Mouse (Mus musculus): ENCODE measurements at regions not wholly inside any gene's neighbourhood (a gene's known extent, or its start where the extent isn't known, plus 50 kb on each side); places are given as distances from the start of the nearest gene placed in this dataset.
"Not testable (repeated sequence)": the region's sequence is repeated elsewhere in the genome, so short reads cannot be mapped to it uniquely, and the experiment has no call there.

DNA sequence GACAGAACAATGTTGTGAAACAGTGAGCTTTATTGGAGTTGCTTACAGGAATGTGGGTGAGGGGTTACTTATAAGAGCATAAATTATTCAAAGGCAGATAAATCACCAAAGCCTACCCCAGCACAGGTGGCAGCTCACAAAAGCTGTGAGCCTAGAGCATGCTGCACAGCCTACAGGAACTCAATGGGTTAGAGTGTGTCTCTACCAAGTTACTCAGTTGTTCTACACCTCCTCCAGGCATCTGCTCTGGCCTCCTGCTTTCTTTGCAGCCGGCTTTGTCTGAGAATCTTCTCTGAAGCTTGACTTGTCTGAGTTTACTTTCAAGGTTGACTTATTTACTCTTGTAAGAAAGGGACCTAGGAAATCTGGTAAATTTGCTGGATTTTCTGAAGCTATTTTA is 336.5 kb downstream of the Fscb start:
- no peak for DNase-seq (ENCODE audit: low read depth, low spot score)

DNA sequence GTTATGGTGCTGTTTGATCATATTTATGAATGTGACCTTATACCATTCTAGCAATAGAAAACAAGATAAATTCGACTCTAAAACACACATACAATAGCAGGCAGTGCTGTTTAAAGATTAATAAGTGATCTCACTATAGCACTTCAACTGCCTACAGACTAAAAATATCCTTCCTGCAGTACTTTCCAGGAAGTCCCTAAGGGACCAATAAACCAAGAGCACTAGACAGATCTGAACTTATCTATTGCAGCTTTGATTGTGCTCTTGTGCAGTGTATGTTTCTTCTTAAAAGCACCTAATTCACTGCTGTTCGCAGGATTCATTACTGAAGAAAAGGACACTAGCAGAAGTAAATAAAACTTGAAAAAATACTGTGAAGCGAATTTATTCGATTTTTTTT is 358.1 kb downstream of the Fscb start:
- no peak for DNase-seq (ENCODE audit: low read depth, low spot score)

DNA sequence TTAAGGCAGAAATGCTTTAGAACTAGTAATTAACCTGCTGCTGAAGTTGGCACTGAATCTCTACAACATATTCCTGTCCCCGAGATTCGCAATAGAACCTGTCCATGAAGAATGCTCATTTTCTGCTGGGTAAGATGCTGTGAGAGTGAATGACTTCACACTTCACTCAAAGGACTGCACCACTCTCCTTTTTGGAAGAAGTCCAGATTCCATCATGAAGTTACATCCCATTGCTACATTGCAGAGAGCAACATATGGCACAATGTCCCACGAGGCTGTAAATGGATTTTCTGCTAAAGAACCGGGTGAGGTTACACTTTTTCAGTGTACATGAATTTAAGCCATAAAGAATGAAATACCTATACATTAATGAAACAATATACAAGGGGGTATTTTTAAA is 360.0 kb downstream of the Fscb start:
- no peak for DNase-seq (ENCODE audit: low read depth, low spot score)

DNA sequence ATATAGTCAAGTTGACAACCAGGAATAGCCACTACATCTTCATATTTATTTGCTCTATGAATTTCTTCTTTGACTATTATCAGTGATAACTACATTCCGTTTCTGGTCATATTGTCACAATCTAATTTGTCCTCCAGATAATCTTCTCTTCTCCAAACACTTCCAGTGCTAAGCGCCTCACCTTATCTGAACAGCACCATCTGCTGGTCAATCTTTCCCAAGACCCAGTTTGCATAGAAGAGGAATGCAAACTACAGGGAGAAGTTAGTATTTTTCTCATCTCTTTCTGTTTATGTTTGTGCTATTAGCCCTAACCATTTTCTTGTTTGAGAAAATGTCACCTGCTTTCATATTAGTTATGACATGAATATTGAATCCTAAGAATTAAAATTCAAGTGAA is 370.3 kb downstream of the Fscb start:
- DNase-seq (ENCODE audit: low read depth, low spot score): peak; percentile 11

DNA sequence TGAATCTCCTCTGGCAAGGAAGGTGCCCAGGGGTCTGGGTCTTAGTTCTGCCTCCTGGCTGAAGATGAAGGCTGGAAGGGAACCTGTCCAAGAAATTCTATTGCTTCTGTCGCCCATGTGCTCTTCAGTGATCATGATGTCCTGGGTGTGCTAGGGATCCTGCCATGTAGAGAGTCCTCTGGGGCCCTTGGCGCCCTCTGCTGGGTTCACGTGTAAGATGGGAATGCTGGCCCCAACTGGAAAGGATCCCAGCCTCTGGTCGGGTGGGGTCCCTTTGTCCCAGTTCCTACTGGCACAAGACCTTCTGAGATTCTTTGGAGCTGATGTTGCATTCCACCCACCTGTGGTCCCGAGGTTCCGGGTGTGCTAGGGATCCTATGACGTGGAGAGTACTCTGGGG is 397.7 kb downstream of the Fscb start:
- DNase-seq (ENCODE audit: low read depth, low spot score): no peak

DNA sequence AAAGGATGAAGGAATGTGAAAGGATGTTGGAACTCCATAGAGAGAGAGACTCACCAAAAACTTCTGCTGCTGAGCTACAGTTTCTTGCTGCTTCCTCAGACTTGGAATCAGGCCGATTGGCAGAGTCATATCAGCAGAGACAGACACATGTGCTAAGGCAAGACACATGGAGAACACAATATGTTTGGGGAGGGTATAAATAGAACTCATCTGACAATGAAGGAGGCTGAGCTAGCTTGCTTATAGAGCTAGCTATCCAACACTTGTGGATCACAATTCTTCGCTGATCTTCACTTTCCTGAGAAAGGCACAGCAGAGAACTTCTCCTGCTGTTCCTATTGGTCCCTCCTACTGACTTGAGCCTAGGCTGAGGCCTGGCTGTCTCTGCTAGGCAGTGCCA is 429.0 kb downstream of the Fscb start:
- no peak for DNase-seq (ENCODE audit: low read depth, low spot score)

DNA sequence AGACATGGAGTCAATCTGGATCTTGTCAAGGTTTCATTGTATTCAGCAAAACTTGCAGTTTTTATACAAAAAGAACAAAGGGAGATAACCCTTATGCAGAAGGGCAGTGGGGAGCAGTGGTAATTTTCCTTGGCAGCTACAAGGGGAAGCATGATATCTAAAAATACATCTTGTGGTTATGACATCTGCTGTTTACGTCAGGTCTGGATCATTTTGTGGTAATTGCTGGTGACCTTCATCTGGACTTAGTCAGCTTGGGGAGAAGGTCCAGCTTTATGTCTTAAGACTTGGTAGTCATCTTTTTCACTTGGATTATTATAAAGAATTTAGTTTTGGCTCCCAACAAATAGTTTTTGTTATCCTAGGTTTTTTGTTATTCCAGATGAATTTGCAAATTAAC is 465.9 kb downstream of the Fscb start:
- not testable (repeated sequence) for DNase-seq (ENCODE audit: low read depth, low spot score)

All from embryo, embryonic 11.5 days (tissue).